Mouse (Mus musculus): ENCODE results near the gene Trim11. TPM values are rescaled to one million over a fixed set of nuclear protein-coding genes. Genes with fewer than 3 reads are reported as not detected.

Gene Trim11
- polyA plus RNA-seq, 1 experiment: not detected

DNA sequence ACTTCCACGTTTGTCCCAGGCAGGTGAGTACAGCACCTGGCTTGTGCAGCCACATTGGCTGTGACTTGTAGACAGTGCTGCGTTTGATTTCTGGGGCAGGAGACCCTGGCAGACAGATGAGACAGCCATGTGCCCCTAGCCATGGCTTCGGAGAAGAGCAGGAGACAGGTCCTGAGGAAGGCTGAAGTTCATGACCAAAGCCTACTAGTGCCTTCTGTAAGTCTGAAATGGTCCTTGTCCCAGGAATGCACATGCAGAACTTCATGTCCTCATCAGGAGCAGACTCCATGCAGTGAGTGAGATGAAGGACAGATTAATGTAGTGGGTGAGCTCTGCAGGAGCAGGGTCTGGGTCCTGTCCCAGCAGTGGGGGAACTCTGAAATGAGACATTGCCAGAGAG is 14.0 kb downstream of the Trim11 start:
- WGBS: 81% methylated on average over 3 of the region's 3 CpGs
- no peak overlapping the region for H3K4me3 ChIP-seq (ENCODE audit: insufficient read depth, low read depth, low read length)
- H3K4me1 ChIP-seq (ENCODE audit: control insufficient read depth, insufficient read depth, low read length): peaks cover 23% of the 10 kb centered on the region
- TF ChIP-seq POLR2A (IDR thresholded peaks at IDR 0.05; ENCODE audit: insufficient read depth, low read depth, low read length) (no peak), CTCF (IDR thresholded peaks at IDR 0.05; ENCODE audit: insufficient read depth, low read depth, low read length) (no peak)
- H3K27ac ChIP-seq (ENCODE audit: insufficient read depth, low read depth, low read length): no peak overlapping the region

DNA sequence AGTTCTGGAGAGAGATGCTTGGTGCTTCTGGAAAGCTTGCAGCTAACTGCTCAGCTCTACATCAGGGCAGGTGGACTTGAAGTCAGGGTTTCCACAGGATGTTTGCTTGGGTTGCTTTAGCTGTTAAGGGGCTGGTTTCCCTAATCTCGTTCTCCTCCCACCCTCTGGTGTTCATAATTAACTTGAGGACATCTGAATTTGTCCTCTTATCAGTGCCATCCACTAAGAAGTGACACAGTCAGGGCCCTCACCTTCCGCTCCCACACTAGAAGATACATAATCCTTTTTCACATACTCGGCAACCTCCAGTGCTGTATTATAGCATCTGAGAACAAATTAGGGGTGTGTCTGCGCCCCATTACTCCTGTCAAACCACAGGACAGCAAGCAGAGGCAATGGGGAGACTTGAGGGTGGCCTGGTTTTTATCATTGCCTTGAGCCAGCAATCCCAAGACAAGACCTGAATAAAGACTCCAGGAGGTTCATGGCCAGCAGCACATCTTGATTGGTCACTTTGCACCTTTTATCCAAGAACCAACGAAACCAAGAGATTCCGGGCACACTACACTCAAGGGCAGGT is 15.3 kb downstream of the Trim11 start:
- TF ChIP-seq POLR2A (IDR thresholded peaks at IDR 0.05; ENCODE audit: insufficient read depth, low read depth, low read length): no peak
- no peak for TF ChIP-seq CTCF (IDR thresholded peaks at IDR 0.05; ENCODE audit: insufficient read depth, low read depth, low read length)
- no peak overlapping the region for H3K27ac ChIP-seq (ENCODE audit: insufficient read depth, low read depth, low read length)
- WGBS: 81% methylated on average over 6 of the region's 6 CpGs
- H3K4me3 ChIP-seq (ENCODE audit: insufficient read depth, low read depth, low read length): no peak overlapping the region
- peaks cover 23% of the 10 kb centered on the region for H3K4me1 ChIP-seq (ENCODE audit: control insufficient read depth, insufficient read depth, low read length)

DNA sequence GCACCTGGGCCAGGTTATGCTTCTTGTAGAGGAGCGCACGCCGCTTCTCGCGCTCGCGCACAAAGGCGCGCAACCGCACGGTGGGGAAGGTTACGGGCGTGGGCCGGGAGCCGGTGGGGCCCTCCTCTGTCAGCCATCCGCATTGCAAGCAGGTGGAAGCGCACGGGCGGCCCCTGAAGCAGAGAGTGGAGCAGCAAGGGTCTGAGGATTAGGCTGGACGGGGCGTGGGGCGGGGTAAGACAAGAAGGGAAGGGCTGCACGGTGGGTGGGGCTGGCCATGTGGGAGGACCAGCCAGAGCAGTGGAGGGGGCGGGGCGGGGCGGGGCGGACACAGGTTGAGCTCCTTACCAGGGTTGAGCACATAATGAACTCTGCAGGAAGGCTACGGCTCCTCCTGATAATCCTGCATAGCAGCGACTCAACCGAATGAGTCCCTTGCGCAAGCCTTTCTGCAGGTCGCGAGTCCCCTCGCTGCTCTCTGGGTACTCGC is 16.5 kb downstream of the Trim11 start:
- H3K4me3 ChIP-seq (ENCODE audit: insufficient read depth, low read depth, low read length): peak overlapping the region; percentile 43
- WGBS: 1% methylated on average over 35 of the region's 35 CpGs
- TF ChIP-seq POLR2A (IDR thresholded peaks at IDR 0.05; ENCODE audit: insufficient read depth, low read depth, low read length): no peak
- TF ChIP-seq CTCF (IDR thresholded peaks at IDR 0.05; ENCODE audit: insufficient read depth, low read depth, low read length): no peak
- H3K27ac ChIP-seq (ENCODE audit: insufficient read depth, low read depth, low read length): no peak overlapping the region
- H3K4me1 ChIP-seq (ENCODE audit: control insufficient read depth, insufficient read depth, low read length): peaks cover 23% of the 10 kb centered on the region

DNA sequence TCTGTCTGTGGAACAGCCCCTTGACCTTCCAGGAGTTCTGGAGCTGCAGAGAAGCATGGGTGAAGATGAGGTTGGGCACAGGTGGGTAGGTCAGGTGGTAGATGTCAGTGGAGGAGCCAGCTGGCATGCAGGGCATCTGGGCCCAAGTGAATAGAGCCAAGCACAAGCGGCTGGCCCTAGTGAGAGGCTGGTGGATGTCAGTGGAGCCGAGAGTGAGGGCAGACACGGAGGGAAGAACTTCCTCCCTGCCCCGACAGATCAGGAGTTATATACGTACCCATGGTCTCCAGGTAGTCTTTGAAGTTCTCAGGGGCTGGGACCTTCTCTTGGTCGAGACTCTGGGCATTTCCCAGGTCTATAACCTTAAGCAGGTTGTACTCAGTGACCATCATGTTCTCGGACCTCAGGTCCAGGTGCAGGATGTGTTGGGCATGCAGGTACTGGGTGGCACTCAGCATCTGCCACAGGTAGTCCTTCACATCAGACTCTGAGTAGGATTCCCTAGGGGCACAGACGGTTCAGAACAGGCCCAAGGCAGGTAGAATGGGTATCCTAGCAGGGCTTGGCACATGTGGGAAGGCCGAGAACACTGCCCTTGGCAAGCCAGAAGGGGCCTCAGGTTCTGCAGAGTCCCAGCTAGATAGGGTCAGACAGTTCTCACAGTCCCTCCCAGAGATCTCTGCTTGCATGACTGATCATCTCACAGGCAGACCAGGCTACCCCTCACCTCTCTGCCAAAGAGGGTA is 17.3 kb downstream of the Trim11 start:
- TF ChIP-seq POLR2A (IDR thresholded peaks at IDR 0.05; ENCODE audit: insufficient read depth, low read depth, low read length): no peak
- TF ChIP-seq CTCF (IDR thresholded peaks at IDR 0.05; ENCODE audit: insufficient read depth, low read depth, low read length): no peak
- peaks cover 23% of the 10 kb centered on the region for H3K4me1 ChIP-seq (ENCODE audit: control insufficient read depth, insufficient read depth, low read length)
- no peak overlapping the region for H3K27ac ChIP-seq (ENCODE audit: insufficient read depth, low read depth, low read length)
- H3K4me3 ChIP-seq (ENCODE audit: insufficient read depth, low read depth, low read length): no peak overlapping the region
- 79% methylated on average over 9 of the region's 9 CpGs for WGBS

DNA sequence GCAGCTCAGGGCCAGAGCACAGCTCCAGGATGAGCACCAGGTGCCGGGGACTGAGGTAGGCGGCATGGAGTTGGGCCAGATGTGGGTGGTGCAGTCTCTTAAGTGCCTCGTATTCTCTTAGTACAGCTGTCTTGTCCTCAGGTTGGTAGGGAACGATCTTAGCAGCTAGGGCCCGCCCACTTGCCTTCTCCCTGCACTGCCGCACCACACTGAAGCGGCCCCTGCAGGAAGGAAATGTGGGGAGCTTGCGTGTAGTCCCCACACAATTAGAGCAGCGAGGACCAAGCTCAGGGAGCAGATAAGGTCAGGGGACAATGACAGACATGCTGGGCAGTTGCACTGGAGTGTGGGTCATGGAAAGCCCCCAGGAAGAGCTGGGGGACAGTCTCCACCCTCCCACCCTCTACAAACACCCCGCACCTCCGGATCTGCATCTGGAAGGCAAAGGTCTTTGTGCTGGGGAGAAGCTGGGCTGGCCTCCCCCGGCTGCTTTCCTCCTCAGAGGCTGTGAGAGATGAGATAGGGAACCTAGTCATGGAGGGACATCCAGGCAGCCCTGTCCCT is 18.0 kb downstream of the Trim11 start:
- Histone ChIP-seq H3K4me3 (ENCODE audit: insufficient read depth, low read depth, low read length) (no peak overlapping the region), H3K27ac (ENCODE audit: insufficient read depth, low read depth, low read length) (no peak overlapping the region), H3K4me1 (ENCODE audit: control insufficient read depth, insufficient read depth, low read length) (peaks cover 20% of the 10 kb centered on the region)
- no peak for TF ChIP-seq CTCF (IDR thresholded peaks at IDR 0.05; ENCODE audit: insufficient read depth, low read depth, low read length)
- TF ChIP-seq POLR2A (IDR thresholded peaks at IDR 0.05; ENCODE audit: insufficient read depth, low read depth, low read length): no peak
- 33% methylated on average over 12 of the region's 12 CpGs for WGBS

DNA sequence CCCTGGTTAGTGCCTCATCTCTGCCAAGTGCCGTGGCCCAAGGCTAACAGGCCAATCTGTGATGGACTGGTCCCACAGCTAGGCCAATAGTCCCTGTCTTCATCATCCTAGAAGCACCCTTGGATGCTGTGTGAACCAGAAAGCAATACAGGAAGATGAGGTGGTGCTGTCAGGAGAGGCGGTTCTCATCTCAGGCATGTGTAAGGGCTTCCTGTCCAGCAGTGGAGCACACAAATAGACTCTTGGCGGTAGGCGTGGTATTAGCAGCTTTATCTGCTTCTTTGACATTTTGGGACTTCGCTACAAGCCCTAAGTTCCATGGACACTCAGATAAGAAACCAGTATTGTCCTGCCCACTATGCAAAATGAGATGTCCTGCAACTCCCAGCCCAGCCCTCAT is 19.6 kb downstream of the Trim11 start:
- peaks cover 19% of the 10 kb centered on the region for H3K4me1 ChIP-seq (ENCODE audit: control insufficient read depth, insufficient read depth, low read length)
- TF ChIP-seq POLR2A (IDR thresholded peaks at IDR 0.05; ENCODE audit: insufficient read depth, low read depth, low read length) (no peak), CTCF (IDR thresholded peaks at IDR 0.05; ENCODE audit: insufficient read depth, low read depth, low read length) (no peak)
- 89% methylated on average over 5 of the region's 5 CpGs for WGBS
- no peak overlapping the region for H3K4me3 ChIP-seq (ENCODE audit: insufficient read depth, low read depth, low read length)
- no peak overlapping the region for H3K27ac ChIP-seq (ENCODE audit: insufficient read depth, low read depth, low read length)

DNA sequence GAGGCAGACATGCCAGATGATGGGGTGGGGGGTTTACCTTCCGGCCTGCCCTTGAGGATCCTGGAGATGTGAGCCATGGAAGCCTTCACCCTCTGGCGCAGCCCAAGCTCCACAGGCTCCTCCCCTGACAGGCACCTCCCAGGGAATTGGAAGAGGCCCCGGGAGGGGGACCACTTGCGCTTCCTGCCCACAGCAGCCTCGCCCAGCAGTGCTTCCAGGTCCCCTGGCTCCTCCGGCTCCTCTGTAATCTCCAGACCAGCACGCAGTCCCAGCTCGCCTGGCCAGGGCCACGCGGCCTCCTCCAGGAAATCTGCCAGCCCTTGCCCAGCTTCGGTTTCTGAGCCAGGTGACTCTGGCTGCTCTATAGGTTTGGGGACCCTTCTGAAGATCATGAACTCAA is 21.3 kb downstream of the Trim11 start:
- whole genome bisulfite sequencing: 71% methylated on average over 11 of the region's 11 CpGs
- H3K4me3 ChIP-seq (ENCODE audit: insufficient read depth, low read depth, low read length): no peak overlapping the region
- H3K27ac ChIP-seq (ENCODE audit: insufficient read depth, low read depth, low read length): no peak overlapping the region
- peaks cover 18% of the 10 kb centered on the region for H3K4me1 ChIP-seq (ENCODE audit: control insufficient read depth, insufficient read depth, low read length)
- TF ChIP-seq CTCF (IDR thresholded peaks at IDR 0.05; ENCODE audit: insufficient read depth, low read depth, low read length) (no peak), POLR2A (IDR thresholded peaks at IDR 0.05; ENCODE audit: insufficient read depth, low read depth, low read length) (no peak)

DNA sequence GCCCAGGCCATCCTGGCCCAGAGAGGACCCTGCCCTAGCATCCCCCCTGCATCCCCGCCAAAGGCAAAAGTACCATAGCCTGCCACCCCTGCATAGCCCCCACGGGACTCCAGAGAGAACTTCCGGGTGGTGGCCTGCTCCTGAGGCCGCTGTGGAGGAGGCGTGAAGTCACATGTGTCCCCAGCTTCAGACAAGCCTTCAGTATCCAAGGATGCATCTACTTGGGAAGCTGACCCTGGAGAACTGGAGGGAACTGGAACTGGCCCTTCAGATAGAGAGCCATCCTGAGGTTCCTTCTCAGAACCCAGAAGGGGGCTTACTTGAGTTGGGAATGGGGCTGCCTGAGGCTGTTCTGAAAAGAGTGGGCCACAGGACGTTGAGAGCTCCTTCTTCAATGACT is 21.9 kb downstream of the Trim11 start:
- Histone ChIP-seq H3K4me3 (ENCODE audit: insufficient read depth, low read depth, low read length) (no peak overlapping the region), H3K4me1 (ENCODE audit: control insufficient read depth, insufficient read depth, low read length) (peaks cover 12% of the 10 kb centered on the region), H3K27ac (ENCODE audit: insufficient read depth, low read depth, low read length) (no peak overlapping the region)
- 83% methylated on average over 6 of the region's 6 CpGs for WGBS
- TF ChIP-seq CTCF (IDR thresholded peaks at IDR 0.05; ENCODE audit: insufficient read depth, low read depth, low read length) (no peak), POLR2A (IDR thresholded peaks at IDR 0.05; ENCODE audit: insufficient read depth, low read depth, low read length) (no peak)

DNA sequence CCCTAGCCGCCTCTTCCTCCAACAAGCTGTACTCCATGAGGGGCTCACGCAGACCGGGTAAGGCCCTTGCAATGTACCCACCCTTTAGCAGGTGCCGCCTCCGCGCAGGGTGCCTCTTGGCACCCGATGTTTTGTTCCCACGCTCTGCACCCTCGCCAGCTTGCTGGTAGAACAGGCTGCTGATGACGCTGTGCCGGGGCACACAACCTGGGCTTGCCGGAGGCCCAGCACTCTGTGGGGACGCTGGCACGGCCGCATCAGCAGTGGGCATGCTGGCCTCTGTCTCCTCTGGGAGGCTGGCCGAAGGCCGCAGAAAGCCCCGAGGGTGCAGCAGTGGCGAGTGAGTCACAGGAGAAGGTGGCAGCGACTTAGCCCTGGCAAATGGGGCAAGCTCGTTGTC is 22.7 kb downstream of the Trim11 start:
- no peak for TF ChIP-seq POLR2A (IDR thresholded peaks at IDR 0.05; ENCODE audit: insufficient read depth, low read depth, low read length)
- TF ChIP-seq CTCF (IDR thresholded peaks at IDR 0.05; ENCODE audit: insufficient read depth, low read depth, low read length): no peak
- 85% methylated on average over 21 of the region's 21 CpGs for WGBS
- Histone ChIP-seq H3K4me3 (ENCODE audit: insufficient read depth, low read depth, low read length) (no peak overlapping the region), H3K27ac (ENCODE audit: insufficient read depth, low read depth, low read length) (no peak overlapping the region), H3K4me1 (ENCODE audit: control insufficient read depth, insufficient read depth, low read length) (peaks cover 6% of the 10 kb centered on the region)

All from olfactory bulb, adult 2 months (tissue).